Mouse (Mus musculus) layer of hippocampus, postnatal 10 days (tissue): ENCODE measurements around the gene Atl3. TPM values are rescaled to one million over a fixed set of nuclear protein-coding genes. Genes with fewer than 3 reads are reported as not detected.
A peak's percentile ranks its signal among the peaks of the same experiment; 100 is the strongest.
"Not testable (repeated sequence)": the region's sequence is repeated elsewhere in the genome, so short reads cannot be mapped to it uniquely, and the experiment has no call there.

Experiments used
- DNase-seq, 2 experiments: peaks; one replicate each; pipeline ENCODE4 v3.0.0; 2021; ENCODE audit warnings: low spot score in 2 of 2
- total RNA-seq, 2 experiments: library from RNA; stranded (reverse); gene quantifications; 2 replicates each; pipeline ENCODE4 v1.2.3; 2021

Gene Atl3
- total RNA-seq, 2 experiments from 2014 or later = 21.8 to 22.4 TPM

- DNase-seq = not testable (repeated sequence)
Measured at GRCm38 (mm10) chr19:7496070-7496469, 2.2 kb downstream of the Atl3 start.

DNA sequence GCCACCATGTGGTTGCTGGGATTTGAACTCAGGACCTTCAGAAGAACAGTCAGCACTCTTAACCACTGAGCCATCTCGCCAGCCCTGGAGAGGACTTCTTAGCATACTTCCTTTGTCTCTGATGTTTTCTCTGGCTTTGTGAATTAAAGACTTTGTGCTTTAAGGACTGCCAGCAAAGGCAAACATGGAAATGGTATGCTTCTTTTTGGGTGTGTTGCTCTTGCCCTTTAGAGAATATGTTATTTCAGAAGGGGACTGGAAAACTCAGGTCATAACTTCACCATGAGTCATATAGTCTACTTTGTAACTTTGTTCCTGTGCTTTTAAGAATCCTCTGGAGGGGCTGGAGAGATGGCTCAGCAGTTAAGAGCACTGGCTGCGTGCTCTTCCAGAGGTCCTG is 5.0 kb downstream of the Atl3 start:
- no peak for DNase-seq

DNA sequence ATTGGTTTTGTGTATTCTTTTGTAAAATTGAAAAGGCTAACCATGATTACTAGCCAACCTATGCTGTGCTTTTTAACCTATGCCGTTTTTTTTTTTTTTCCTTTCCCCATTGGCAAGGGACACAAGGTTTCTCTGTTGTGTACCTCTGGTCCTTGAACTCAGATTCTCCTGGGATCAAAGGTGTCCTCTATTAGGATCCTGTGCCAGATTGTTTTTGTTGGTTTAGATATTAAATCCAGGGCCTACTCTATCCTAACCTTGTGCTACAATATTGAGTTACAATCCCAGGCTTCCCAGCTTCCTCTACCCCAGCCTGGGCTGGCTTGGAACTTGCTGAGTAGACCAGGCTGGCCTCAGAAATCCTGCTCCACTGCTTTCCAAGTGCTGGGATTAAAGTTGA is 6.9 kb downstream of the Atl3 start:
- no peak for DNase-seq

DNA sequence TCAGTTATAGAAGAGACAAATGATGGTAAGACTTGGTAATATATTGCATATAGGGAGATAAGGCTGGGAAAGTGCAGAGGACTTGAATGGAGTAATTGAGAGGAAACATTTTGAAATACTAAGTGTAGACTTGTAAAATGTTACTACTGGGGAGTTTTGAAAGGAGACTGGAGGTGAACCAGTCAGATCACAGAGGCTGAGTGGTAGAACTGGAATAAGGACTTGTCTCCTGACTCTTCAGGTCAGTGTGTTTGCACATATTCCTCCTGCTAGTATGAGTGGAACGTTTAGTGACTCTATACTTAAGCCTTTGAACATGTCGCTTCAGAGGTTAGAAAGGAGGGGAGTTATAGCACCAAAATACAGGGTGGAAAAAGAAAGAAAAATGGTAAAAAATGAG is 8.6 kb downstream of the Atl3 start:
- no peak for DNase-seq

- DNase-seq = no peak
Measured at GRCm38 (mm10) chr19:7506321-7506720, 12.5 kb downstream of the Atl3 start.

- DNase-seq = peak in 1 of 2 experiments; percentile 16
Measured at GRCm38 (mm10) chr19:7508026-7508425, 14.2 kb downstream of the Atl3 start.

GRCm38 (mm10) chr19:7516437-7516836 is 22.6 kb downstream of the Atl3 start:
- no peak for DNase-seq

DNA sequence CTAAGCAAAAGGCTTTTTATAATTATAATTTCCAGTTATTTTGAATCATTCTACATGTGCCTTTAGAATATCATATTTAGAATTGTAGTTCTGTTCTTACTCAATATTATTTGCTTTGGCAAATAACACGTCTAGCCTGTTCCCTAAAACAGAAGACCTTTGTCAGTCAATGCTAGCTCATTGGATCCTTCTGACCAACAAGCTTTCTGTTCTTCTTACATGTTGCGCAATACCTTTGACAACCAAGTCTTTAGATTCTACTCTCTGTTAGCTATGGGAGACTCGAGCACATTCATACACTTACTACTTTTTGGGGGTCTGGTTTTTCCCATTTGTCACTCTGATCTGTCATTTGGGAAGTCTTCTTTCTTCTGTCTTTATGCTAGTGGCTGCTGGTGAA is 27.8 kb downstream of the Atl3 start:
- DNase-seq = no peak

DNA sequence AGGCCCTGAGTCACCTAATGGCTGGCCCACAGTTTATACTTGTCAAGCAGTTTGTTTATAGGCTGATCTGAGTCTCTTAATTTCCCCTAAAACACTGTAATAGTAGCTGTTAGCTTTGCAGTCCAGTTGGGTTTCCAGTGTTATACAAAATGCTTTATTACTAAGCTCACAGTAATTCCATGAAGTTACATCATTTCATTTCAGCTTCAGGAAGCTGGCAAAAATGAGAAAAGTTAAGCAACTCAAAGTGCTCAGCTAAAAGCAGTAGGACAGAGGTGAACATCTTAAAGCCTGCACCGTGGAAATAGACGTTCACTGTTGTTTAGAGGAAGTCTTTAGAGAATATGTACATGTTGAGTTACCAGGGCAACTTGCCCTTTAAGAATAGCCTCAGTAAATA is 29.0 kb downstream of the Atl3 start:
- DNase-seq = no peak

- no peak for DNase-seq
Measured at GRCm38 (mm10) chr19:7523292-7523691, 29.5 kb downstream of the Atl3 start.

GRCm38 (mm10) chr19:7523781-7524180 is 29.9 kb downstream of the Atl3 start:
- no peak for DNase-seq

DNA sequence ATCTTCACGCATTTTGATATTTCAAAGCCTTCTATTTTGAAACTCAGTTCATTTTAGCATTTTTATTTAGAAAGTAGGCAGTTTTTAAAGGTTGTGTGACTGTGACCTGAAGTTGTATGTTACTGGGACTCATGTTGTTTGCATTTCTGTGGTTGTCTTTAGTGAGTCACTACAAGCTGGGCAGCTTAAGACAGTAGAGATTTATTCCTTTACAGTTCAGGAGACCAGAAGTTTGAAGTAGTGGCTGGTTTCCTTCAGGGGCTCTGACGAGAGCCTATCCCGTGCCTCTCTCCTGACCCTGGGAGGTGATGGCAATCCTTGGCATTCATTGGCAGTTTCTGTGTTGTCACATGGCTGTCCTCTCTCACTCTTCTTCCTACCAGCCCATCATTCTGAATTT is 31.0 kb downstream of the Atl3 start:
- no peak for DNase-seq

GRCm38 (mm10) chr19:7528639-7529428 is 35.0 kb downstream of the Atl3 start:
- peak; percentile 70 to 74 for DNase-seq

- DNase-seq = no peak
Measured at GRCm38 (mm10) chr19:7531906-7532305, 38.1 kb downstream of the Atl3 start.

DNA sequence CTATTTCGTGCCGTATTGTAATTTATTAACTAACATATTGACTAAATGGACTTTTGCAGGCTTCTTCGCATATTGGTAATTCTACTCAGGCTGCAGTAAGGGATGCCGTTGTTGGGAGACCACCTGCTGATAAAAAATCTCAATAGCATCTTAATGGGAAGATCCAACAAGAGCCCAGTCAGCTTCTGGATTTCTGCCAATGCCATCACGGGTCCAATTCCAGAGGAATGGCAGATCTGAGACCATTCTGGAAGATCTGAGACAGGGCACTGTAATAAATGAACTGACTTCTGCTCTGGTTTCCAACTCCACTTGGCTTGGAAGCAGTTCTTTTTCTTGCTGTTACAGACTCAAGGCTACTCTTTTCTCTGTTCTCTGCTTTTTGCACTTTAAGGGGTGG is 40.1 kb downstream of the Atl3 start:
- peak in 1 of 2 experiments; percentile 21 for DNase-seq

DNA sequence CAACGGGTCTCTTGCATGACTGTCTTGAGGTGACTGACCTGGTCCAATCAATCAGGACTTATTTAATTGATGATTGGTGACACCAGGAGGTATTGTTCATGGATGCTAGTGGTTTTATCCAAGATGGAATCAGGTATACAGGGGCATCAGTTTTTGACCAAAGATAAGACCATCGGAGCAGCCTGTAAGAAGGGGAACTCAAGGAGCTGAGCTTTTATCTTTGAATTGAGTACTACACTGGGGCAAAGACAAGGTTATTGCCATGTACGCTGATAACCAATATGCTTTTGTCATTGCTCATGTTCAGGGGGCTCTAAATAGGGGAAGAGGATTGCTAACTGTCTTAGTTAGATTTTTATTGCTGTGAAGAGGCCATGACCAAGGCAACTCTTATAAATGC is 55.1 kb downstream of the Atl3 start:
- DNase-seq = no peak

- no peak for DNase-seq
Measured at GRCm38 (mm10) chr19:7551550-7552300, 57.9 kb downstream of the Atl3 start.

GRCm38 (mm10) chr19:7552301-7552673 is 58.4 kb downstream of the Atl3 start:
- DNase-seq = no peak

DNA sequence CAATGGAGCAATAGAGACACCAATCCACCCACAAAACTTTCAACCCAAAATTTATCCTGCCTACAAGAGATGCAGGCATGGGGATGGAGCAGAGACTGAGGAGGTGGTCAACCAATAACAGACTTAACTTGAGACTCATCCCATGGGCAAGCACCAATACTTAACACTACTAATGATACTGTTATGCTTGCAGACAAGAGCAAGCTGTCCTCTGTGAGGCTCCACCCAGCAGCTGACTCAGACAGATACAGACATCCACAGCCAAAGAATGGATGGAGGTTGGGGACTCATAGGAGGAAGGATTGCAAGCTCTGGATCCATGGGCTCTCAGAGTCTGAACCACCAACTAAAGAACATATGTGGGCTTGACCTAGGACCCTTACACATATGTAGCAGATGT is 59.6 kb downstream of the Atl3 start:
- DNase-seq = no peak

DNA sequence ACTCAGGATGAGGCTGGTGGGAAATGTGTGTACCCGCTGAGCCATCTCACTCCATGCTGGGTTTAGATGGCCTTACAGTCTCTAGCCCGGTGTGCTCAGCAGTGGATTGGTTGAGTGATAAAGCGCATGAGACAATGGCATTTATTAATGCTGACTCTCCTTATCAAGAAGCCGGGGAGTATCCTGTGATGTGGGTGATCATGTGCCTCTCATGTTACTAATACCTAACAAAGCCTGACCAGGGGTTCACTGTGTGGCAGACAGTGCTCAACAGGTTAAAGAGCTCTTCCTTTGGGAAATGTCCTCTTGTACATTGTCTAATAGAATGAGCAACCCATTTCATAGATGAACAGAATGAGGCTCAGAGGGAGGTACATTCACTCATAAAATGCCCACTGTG is 61.0 kb downstream of the Atl3 start:
- no peak for DNase-seq

DNA sequence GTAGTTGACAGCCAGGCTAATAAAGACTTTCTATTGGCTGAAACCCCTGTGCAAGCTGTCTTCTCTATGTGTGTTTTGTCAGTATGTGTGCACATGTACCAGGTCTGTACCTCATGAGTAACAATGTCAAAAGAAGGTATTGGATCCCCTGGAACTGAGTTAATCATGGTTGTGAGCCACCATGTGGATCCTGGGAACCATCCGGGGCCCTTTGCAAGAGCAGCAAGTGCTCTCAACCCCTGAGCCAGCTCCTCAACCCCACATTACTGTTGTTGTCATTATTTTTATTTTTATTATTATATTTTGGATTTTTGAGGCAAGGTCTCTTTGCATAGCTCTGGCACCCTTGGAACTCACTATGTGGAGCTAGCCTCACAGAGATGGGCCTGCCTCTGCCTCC is 62.8 kb downstream of the Atl3 start:
- no peak for DNase-seq

DNA sequence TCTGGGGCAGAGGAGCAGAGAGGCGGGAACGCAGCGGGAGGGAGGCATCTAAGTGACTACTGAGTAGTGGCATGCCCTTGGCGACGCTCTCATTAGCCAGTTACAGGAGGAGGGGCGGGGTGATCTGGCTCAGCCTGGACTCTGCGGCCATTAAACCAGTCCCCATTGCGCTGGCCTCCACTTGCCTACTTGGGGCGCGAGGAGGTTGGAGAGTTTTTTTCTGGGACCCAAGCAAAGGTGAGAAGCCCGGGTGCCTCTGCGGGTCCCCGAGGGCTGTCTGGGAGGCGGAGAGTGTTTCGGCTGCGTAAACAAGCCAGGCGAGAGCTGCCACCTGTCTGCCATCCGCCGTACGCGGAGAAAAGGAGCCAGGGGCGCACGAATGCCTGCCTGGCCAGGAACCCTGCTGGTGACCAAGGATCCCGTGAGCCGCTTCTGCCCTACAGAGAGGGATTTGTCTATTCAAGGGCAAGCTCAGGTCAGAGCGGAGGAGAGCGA is 63.5 kb downstream of the Atl3 start, which contains the start of gene Pla2g16:
Gene Pla2g16, plus strand, starts transcription at position 132 of the 495 bp plus-strand sequence.
- DNase-seq = peak; percentile 33 to 40
